Comparison of ENCODE assay signal across 18 mouse cellular contexts in the genomic region with DNA sequence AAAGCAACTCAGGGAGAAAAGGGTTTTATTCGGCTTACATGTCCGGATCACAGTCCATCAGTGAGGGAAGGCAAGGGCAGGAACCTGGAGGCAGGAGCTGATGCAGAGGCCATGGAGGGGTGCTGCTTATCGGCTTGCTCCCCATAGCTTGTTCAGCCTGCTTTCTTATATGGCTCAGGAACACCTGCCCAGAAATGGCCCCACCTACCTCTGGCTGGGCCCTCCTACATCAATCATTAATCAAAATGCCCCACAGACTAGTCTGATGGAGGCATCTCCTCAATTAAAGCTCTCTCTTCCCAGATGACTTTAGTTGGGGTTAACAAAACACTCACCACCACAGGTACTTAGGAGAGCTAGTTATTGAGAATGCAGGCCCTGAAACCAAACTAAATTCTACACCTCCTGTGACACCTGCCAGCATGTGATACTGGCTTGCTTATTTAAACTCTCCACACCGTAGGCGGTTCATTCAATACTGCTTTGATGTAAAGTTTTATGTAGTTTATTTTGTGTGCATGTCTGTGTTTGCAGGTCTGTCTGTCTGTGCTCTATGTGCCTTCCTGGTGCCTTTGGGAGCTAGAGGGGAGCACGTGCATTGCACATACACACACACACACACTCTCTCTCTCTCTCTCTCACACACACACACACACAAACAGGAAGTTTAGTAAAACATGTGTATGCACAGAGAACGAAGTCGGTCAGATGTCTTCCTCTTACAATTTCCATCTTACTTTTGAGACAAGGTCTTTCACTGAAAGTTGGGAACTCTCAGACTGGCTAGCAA. TPM values are rescaled to one million over a fixed set of nuclear protein-coding genes. Genes with fewer than 3 reads are reported as not detected.
DNase-seq lines count a peak whose midpoint lies in the region; ATAC-seq and TF ChIP-seq lines count a peak whose summit lies in the region.
"Had no signal": no experiment of that assay in that cellular context is flagged by ENCODE, and none has a peak within 500 bp of the region (broad histone marks: within the 10 kb centered on the region; RNA-seq: fewer than 3 reads in every experiment).

No protein-coding gene starts in this region.

- no peak for ATAC-seq in heart, embryonic 13.5 days (ENCODE audit: extremely low read depth, insufficient number of reproducible peaks, low FRiP score, low TSS enrichment)
- no peak for ATAC-seq in heart, embryonic 11.5 days (replicated peaks; ENCODE audit: insufficient number of reproducible peaks, low FRiP score, low TSS enrichment)
- no peak for ATAC-seq in kidney, embryonic 16.5 days (ENCODE audit: low FRiP score, low TSS enrichment)
- ATAC-seq in lung, postnatal 0 days: no peak
- ATAC-seq: forebrain, embryonic 13.5 days had no signal

- H3K36me3 ChIP-seq in heart, embryonic 13.5 days: peaks cover 1% of the 10 kb centered on the region; the same call in 1 of the 2 replicates
- no peaks in the 10 kb centered on the region for H3K36me3 ChIP-seq in heart, embryonic 11.5 days (ENCODE audit: control insufficient read depth, insufficient read depth, low read length)
- H3K36me3 ChIP-seq in kidney, embryonic 16.5 days (ENCODE audit: insufficient read depth, low read length): no peaks in the 10 kb centered on the region
- no peaks in the 10 kb centered on the region; the same call in 1 of the 2 replicates for H3K36me3 ChIP-seq in lung, postnatal 0 days (ENCODE audit: insufficient read depth, low read length)
- H3K36me3 ChIP-seq: embryonic facial prominence, embryonic 12.5 days; hindbrain, embryonic 12.5 days; liver, embryonic 15.5 days had no signal

- H3K27me3 ChIP-seq in heart, embryonic 13.5 days (replicated peaks): no peaks in the 10 kb centered on the region
- no peaks in the 10 kb centered on the region for H3K27me3 ChIP-seq in heart, embryonic 11.5 days (ENCODE audit: control insufficient read depth, insufficient read depth, low read length)
- H3K27me3 ChIP-seq in kidney, embryonic 16.5 days (ENCODE audit: insufficient read depth, low read length): no peaks in the 10 kb centered on the region
- no peaks in the 10 kb centered on the region for H3K27me3 ChIP-seq in lung, postnatal 0 days (replicated peaks; ENCODE audit: insufficient read depth, low read length)
- H3K27me3 ChIP-seq: CH12.LX; embryonic facial prominence, embryonic 12.5 days; forebrain, embryonic 13.5 days; hindbrain, embryonic 12.5 days; liver, embryonic 15.5 days had no signal

- H3K9ac ChIP-seq in heart, embryonic 13.5 days: no peak overlapping the region
- no peak overlapping the region for H3K9ac ChIP-seq in heart, embryonic 11.5 days (ENCODE audit: low read depth, low read length)
- H3K9ac ChIP-seq in kidney, embryonic 16.5 days (replicated peaks; ENCODE audit: low read length): no peak overlapping the region
- no peak overlapping the region for H3K9ac ChIP-seq in lung, postnatal 0 days (replicated peaks; ENCODE audit: low read depth)
- H3K9ac ChIP-seq: embryonic facial prominence, embryonic 12.5 days; forebrain, embryonic 13.5 days; hindbrain, embryonic 12.5 days; liver, embryonic 15.5 days had no signal

- H3K4me3 ChIP-seq in heart, embryonic 13.5 days: no peak overlapping the region
- H3K4me3 ChIP-seq in heart, embryonic 11.5 days (ENCODE audit: low read depth, low read length): no peak overlapping the region
- no peak overlapping the region for H3K4me3 ChIP-seq in kidney, embryonic 16.5 days (ENCODE audit: low read length)
- H3K4me3 ChIP-seq in lung, postnatal 0 days (ENCODE audit: low read depth, low read length): no peak overlapping the region
- H3K4me3 ChIP-seq: embryonic facial prominence, embryonic 12.5 days; forebrain, embryonic 13.5 days; hindbrain, embryonic 12.5 days; liver, embryonic 15.5 days; myocyte had no signal

- H3K4me2 ChIP-seq in heart, embryonic 13.5 days: no peak overlapping the region
- no peak overlapping the region for H3K4me2 ChIP-seq in heart, embryonic 11.5 days
- H3K4me2 ChIP-seq in kidney, embryonic 16.5 days (replicated peaks; ENCODE audit: low read depth, low read length): no peak overlapping the region
- H3K4me2 ChIP-seq in lung, postnatal 0 days (replicated peaks; ENCODE audit: low read depth, low read length): no peak overlapping the region
- H3K4me2 ChIP-seq: embryonic facial prominence, embryonic 12.5 days; forebrain, embryonic 13.5 days; hindbrain, embryonic 12.5 days; liver, embryonic 15.5 days had no signal

- no peak for TF ChIP-seq CTCF in lung, postnatal 0 days (IDR thresholded peaks at IDR 0.05)

- WGBS in heart, embryonic 13.5 days: 74% methylated on average over 8 of the region's 8 CpGs
- WGBS in heart, embryonic 11.5 days (ENCODE audit: insufficient replicate concordance): 75% methylated on average over 8 of the region's 8 CpGs
- WGBS in kidney, embryonic 16.5 days: 70% methylated on average over 8 of the region's 8 CpGs
- WGBS in lung, postnatal 0 days: 62% methylated on average over 8 of the region's 8 CpGs

- H3K9me3 ChIP-seq in heart, embryonic 13.5 days: no peaks in the 10 kb centered on the region
- no peaks in the 10 kb centered on the region for H3K9me3 ChIP-seq in heart, embryonic 11.5 days (replicated peaks; ENCODE audit: control insufficient read depth, low read length)
- H3K9me3 ChIP-seq in kidney, embryonic 16.5 days (ENCODE audit: low read length): no peaks in the 10 kb centered on the region
- no peaks in the 10 kb centered on the region for H3K9me3 ChIP-seq in lung, postnatal 0 days (ENCODE audit: low read length)
- H3K9me3 ChIP-seq: embryonic facial prominence, embryonic 12.5 days; forebrain, embryonic 13.5 days; hindbrain, embryonic 12.5 days; liver, embryonic 15.5 days had no signal

- H3K27ac ChIP-seq in heart, embryonic 13.5 days (replicated peaks): 0 out of 2 replicates have a peak overlapping the region, but pooled peaks have one; percentile 0
- H3K27ac ChIP-seq in heart, embryonic 11.5 days (ENCODE audit: low read depth, low read length): no peak overlapping the region
- 0 out of 2 replicates have a peak overlapping the region, but pooled peaks have one; percentile 29 for H3K27ac ChIP-seq in kidney, embryonic 16.5 days (ENCODE audit: low read length)
- no peak overlapping the region for H3K27ac ChIP-seq in lung, postnatal 0 days (ENCODE audit: low read length)
- H3K27ac ChIP-seq: embryonic facial prominence, embryonic 12.5 days; forebrain, embryonic 13.5 days; hindbrain, embryonic 12.5 days; liver, embryonic 15.5 days had no signal

- H3K4me1 ChIP-seq in heart, embryonic 13.5 days: peaks cover 65% of the 10 kb centered on the region
- peaks cover 13% of the 10 kb centered on the region for H3K4me1 ChIP-seq in heart, embryonic 11.5 days (ENCODE audit: control insufficient read depth, insufficient read depth, low read length)
- peaks cover 25% of the 10 kb centered on the region for H3K4me1 ChIP-seq in kidney, embryonic 16.5 days (ENCODE audit: insufficient read depth, low read length)
- peaks cover 13% of the 10 kb centered on the region for H3K4me1 ChIP-seq in lung, postnatal 0 days (ENCODE audit: insufficient read depth, low read depth, low read length)
- H3K4me1 ChIP-seq: forebrain, embryonic 13.5 days had no signal

- peak; percentile 55 for DNase-seq in A20 (ENCODE audit: low read depth, low spot score)
- peak; percentile 45 for DNase-seq in T-cell, adult 2 months (ENCODE audit: low spot score)
- no peak for DNase-seq in embryo, embryonic 9.5 days (ENCODE audit: extremely low spot score)
- DNase-seq in frontal cortex, adult 2 months (ENCODE audit: extremely low spot score in 1 of 2, low spot score in 1 of 2): no peak
- DNase-seq in lung, postnatal 0 days (ENCODE audit: low spot score): no peak
- DNase-seq: adrenal gland, postnatal 36 days; cerebellum, adult 2 months; gastrocnemius, postnatal 10 days had no signal

- TF ChIP-seq EP300 in lung, postnatal 0 days (IDR thresholded peaks at IDR 0.05): no peak

RNA-seq across cellular contexts. Expression of a gene that starts 9.1 kb away (rescaled TPM):
- polyA plus RNA-seq in heart, embryonic 13.5 days (2015; fragmentation: Nextera tagmentation; extraction: Ambion mirVana): 156 and 165 TPM in 2 replicates
- polyA plus RNA-seq in heart, embryonic 11.5 days (2014; fragmentation: Nextera tagmentation; extraction: Ambion mirVana): 106 and 121 TPM in 2 replicates
- polyA plus RNA-seq in kidney, embryonic 16.5 days (2015; fragmentation: Nextera tagmentation; extraction: Ambion mirVana): 191 and 197 TPM in 2 replicates
- 27.5 and 27.7 TPM in 2 replicates for polyA plus RNA-seq in frontal cortex, adult 2 months (2012; rRNA removed)
- 468 and 502 TPM in 2 replicates for polyA plus RNA-seq in lung, postnatal 0 days (2015; fragmentation: Nextera tagmentation; extraction: Ambion mirVana)

RNA-seq across cellular contexts. Expression of a gene that starts 9.9 kb away (rescaled TPM):
- 1.6 and 1.7 TPM in 2 replicates for polyA plus RNA-seq in heart, embryonic 13.5 days (2015; fragmentation: Nextera tagmentation; extraction: Ambion mirVana)
- 1.2 and 1.5 TPM in 2 replicates for polyA plus RNA-seq in heart, embryonic 11.5 days (2014; fragmentation: Nextera tagmentation; extraction: Ambion mirVana)
- polyA plus RNA-seq in kidney, embryonic 16.5 days (2015; fragmentation: Nextera tagmentation; extraction: Ambion mirVana): 1.3 TPM in 2 replicates
- polyA plus RNA-seq in frontal cortex, adult 2 months (2012; rRNA removed): not detected in 2 replicates
- polyA plus RNA-seq in lung, postnatal 0 days (2015; fragmentation: Nextera tagmentation; extraction: Ambion mirVana): 0.73 and 0.78 TPM in 2 replicates
- polyA plus RNA-seq: cerebellum, adult 2 months; urinary bladder, adult 2 months had no signal

RNA-seq across cellular contexts. Expression of a gene that starts 27.1 kb away (rescaled TPM):
- 33.5 and 36.1 TPM in 2 replicates for polyA plus RNA-seq in heart, embryonic 13.5 days (2015; fragmentation: Nextera tagmentation; extraction: Ambion mirVana)
- polyA plus RNA-seq in heart, embryonic 11.5 days (2014; fragmentation: Nextera tagmentation; extraction: Ambion mirVana): 21.4 and 23.8 TPM in 2 replicates
- polyA plus RNA-seq in kidney, embryonic 16.5 days (2015; fragmentation: Nextera tagmentation; extraction: Ambion mirVana): 32.1 and 35.8 TPM in 2 replicates
- 67.3 and 84.3 TPM in 2 replicates for polyA plus RNA-seq in frontal cortex, adult 2 months (2012; rRNA removed)
- polyA plus RNA-seq in lung, postnatal 0 days (2015; fragmentation: Nextera tagmentation; extraction: Ambion mirVana): 36.7 and 43.2 TPM in 2 replicates

RNA-seq across cellular contexts. Expression of a gene that starts 29.6 kb away (rescaled TPM):
- polyA plus RNA-seq in heart, embryonic 13.5 days (2015; fragmentation: Nextera tagmentation; extraction: Ambion mirVana): 6.5 and 8.1 TPM in 2 replicates
- polyA plus RNA-seq in heart, embryonic 11.5 days (2014; fragmentation: Nextera tagmentation; extraction: Ambion mirVana): 9.0 TPM in 2 replicates
- 2.2 and 2.3 TPM in 2 replicates for polyA plus RNA-seq in kidney, embryonic 16.5 days (2015; fragmentation: Nextera tagmentation; extraction: Ambion mirVana)
- 50.2 and 57.4 TPM in 2 replicates for polyA plus RNA-seq in frontal cortex, adult 2 months (2012; rRNA removed)
- 0.18 and 0.37 TPM in 2 replicates for polyA plus RNA-seq in lung, postnatal 0 days (2015; fragmentation: Nextera tagmentation; extraction: Ambion mirVana)

RNA-seq across cellular contexts. Expression of a gene that starts 34.1 kb away (rescaled TPM):
- 4.6 and 5.2 TPM in 2 replicates for polyA plus RNA-seq in heart, embryonic 13.5 days (2015; fragmentation: Nextera tagmentation; extraction: Ambion mirVana)
- 6.4 and 6.7 TPM in 2 replicates for polyA plus RNA-seq in heart, embryonic 11.5 days (2014; fragmentation: Nextera tagmentation; extraction: Ambion mirVana)
- polyA plus RNA-seq in kidney, embryonic 16.5 days (2015; fragmentation: Nextera tagmentation; extraction: Ambion mirVana): 6.9 and 7.1 TPM in 2 replicates
- polyA plus RNA-seq in frontal cortex, adult 2 months (2012; rRNA removed): 30.3 and 30.7 TPM in 2 replicates
- polyA plus RNA-seq in lung, postnatal 0 days (2015; fragmentation: Nextera tagmentation; extraction: Ambion mirVana): 5.4 TPM in 2 replicates

Comparison
In these comparisons a context has a peak if more than half of its experiments do, and no peak if none do; other contexts are left out.
1. H3K27ac ChIP-seq: peak in heart, embryonic 13.5 days (single experiment) and kidney, embryonic 16.5 days (single experiment); none in heart, embryonic 11.5 days (single experiment) and lung, postnatal 0 days (single experiment).
2. DNase-seq: peak in A20 (single experiment) and T-cell, adult 2 months (single experiment); none in embryo, embryonic 9.5 days (single experiment), frontal cortex, adult 2 months (0 of 2) and lung, postnatal 0 days (single experiment).